Mouse (Mus musculus) MEL-GATA-1-ER (cell line): ENCODE data around the gene Psmc1.

Experiments
- DNase-seq: peaks from one replicate; pipeline ENCODE4 v3.0.0-alpha.2; 2012; ENCODE audit warnings: low read depth; ENCODE audit errors: extremely low read depth

The Psmc1 gene

DNA sequence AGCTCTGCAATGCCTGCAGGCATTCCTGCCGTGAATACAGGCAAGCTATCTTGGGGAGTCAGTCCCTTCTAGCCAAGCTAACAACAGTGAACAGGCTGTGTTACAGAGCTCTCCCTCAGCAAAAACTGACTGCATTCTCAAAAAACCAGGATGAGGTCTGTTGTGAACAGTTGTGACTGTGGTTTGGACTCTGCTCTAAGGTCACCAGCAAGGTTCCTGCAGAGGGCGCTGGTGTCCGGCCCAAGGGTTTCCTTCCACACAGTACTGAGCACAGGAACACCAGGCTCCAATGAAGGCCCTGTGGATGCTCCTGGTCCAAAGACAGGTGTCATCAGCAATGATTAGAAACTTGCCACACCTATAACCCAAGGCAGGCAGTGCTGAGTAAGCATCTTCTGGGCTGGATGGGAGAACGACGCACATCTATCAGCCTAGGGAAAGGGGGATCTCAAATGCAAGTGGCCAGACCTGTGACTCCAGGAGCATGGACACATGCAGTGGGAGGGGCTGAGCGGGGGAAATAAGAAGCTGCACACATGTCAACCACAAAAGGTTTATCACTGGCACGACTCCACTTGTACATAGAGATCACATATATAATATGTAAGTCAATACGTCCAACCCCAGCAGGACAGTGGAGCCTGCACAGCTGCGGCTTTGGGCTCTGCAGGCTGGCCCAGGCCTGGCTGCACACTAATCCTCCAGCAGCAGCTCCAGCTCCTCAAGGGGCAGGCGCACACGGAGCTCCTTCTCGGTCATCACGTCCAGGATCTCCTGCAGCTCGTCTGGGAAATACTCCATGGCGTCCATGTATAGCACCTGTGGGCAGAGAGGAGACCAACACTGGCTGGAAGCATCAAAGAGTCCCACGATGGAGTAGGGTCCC, 15.2 kb downstream of the Psmc1 start:
- no peak for DNase-seq

DNA sequence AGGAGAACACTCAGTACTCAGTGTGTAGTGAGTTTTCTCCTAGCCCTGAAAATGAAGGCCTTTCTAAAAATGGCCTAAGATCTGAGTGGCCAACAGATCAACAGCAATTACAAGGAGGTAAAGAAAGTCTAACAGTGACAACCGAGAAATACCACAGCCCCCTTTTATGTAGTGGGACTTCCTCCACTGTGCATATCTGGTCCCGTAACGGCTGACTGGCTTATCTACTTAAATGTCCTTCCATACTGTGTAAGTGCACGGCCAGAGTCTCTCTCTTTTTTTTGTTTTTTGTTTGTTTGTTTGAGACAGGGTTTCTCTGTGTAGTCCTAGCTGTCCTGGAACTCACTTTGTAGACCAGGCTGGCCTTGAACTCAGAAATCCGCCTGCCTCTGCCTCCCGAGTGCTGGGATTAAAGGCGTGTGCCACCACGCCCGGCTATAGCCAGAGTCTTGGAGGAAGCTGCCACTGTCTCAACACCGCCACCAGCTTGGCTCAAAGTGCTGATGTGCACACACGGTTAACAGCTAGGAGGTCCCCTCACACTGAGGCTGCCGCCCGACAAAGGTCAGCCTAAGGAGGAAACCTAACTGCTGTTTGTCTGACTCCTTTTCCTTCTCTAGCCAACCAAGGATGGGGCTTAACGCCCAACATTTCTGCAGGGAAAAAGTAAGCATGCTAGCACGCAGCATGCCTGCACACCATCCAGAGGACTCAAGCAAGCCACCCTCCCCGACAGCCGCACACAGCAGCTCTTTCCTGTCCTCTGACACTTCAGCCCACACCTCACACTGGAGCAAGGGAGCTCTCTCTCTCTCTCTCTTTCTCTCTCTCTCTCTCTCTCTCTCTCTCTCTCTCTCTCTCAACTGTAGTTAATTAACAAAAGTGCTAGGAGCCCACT, 17.3 kb downstream of the Psmc1 start:
- peak; percentile 53 for DNase-seq

DNA sequence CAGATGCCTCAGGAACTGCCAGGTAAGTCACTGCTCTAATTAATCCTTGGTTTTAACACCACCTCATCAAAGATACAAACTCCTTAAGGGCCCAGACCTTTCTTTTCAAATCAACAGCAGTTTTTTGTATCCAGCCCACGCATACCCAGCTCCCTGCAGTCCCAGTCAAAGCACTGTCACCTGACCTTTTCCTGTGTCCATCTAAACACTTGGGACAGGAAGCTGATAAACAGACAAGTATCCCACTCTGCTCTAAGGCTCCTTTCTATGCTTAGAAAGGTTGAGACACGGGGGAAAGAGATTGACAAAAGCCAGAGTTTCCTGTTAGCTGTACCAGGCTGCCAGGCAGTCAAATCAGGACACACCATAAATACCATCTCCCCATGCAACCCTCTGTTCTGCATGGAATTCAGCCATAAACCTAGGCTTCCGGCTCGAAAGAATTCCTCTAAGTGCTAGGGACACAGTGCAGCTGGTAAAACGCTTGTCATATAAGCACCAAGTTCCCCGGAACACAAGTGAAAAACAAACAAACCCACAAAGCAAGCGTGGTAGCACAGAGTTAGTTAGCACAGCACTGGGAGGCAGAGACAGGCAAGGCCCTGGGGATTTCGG, 18.0 kb downstream of the Psmc1 start:
- no peak for DNase-seq

- DNase-seq, result no peak
These were observed 18.6 kb downstream of the Psmc1 start for GRCm38 (mm10) chr12:100128522-100128921.

GRCm38 (mm10) chr12:100128961-100129360, 19.0 kb downstream of the Psmc1 start:
- DNase-seq, result no peak

GRCm38 (mm10) chr12:100131167-100131566, 21.2 kb downstream of the Psmc1 start:
- DNase-seq, result no peak

DNA sequence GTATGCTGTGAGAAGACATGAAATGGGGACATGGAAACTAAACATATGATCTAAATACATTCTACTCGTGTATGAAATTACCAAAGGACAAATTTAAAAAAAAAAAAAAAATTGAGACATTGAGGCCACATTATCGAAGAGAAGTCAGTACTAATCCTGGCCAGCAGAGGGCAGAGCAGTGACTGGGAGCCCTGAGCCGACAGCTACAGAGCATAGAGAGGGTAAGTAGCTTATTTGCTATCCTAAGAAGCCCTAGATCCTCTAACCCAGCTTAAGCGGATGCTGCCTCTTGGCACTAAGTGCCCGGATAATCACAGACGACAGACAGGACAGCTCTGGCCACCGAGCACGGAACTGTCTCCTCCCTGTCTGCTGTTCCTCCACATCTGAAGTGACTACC, 21.7 kb downstream of the Psmc1 start:
- DNase-seq, result no peak

GRCm38 (mm10) chr12:100134395-100134936, 24.5 kb downstream of the Psmc1 start:
- DNase-seq, result no peak

DNA sequence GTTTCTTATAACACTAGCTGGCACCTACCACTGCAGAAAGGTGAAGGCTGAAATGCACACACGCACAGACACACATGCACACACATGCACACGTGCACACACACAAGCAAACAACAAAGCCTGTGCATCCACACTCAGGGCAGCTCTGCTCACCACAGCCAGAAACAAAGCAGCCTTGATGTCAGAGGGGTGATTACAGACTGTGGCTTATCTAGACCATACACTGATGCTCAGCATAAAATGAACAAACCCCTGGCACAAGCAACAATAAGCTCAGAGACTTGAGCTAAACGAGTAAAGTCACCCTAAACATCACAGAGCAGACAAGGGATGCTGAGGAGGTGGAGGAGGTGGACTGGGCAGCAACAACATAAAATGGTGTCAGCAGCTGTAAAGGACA, 25.2 kb downstream of the Psmc1 start:
- DNase-seq, result no peak

GRCm38 (mm10) chr12:100142848-100143523, 33.0 kb downstream of the Psmc1 start:
- DNase-seq, result no peak

DNA sequence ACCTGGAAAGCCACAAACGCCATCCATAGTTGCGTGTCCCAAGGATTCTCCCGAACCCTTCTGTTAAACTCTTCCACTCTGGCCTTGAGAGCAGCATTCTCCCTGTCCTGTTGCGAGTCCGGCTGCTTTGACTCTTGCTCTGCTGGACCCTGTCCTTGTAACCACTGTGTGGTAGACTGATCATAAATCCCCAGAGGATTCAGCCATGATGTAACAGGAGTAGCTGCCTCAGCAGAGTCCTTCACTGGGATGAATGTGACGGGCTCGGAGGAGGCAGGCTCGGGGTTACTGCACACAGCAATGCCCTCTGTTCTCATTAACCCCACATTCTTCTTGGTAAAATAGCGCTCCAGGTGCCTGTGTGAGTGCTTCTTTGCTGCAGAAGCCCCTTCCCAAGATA, 33.8 kb downstream of the Psmc1 start:
- no peak for DNase-seq

GRCm38 (mm10) chr12:100144269-100144668, 34.3 kb downstream of the Psmc1 start:
- DNase-seq, result no peak

DNA sequence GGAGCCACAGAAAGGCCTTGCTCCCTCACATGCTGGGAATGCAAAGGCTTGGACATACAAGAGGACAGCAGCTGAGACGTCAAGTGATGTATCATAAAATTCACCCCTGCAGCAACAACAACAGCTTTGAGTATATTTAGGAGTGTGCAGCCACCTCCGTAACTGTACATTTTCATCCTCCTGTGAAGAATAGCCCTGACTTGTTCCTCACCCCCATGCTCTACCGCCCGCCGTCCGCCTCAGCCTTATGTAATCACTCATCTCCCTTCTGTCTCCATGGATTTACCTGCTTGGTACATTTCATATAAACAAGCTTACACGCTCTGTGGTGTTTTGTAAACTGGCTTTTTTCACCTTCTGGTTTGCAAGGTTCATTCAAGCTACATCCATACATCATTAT, 42.5 kb downstream of the Psmc1 start:
- DNase-seq, result no peak

GRCm38 (mm10) chr12:100159261-100159975, 49.5 kb downstream of the Psmc1 start, which contains the start of gene Nrde2:
Nrde2 (minus strand) TSS chr12:100159653.
- DNase-seq, result peak; percentile 97

DNA sequence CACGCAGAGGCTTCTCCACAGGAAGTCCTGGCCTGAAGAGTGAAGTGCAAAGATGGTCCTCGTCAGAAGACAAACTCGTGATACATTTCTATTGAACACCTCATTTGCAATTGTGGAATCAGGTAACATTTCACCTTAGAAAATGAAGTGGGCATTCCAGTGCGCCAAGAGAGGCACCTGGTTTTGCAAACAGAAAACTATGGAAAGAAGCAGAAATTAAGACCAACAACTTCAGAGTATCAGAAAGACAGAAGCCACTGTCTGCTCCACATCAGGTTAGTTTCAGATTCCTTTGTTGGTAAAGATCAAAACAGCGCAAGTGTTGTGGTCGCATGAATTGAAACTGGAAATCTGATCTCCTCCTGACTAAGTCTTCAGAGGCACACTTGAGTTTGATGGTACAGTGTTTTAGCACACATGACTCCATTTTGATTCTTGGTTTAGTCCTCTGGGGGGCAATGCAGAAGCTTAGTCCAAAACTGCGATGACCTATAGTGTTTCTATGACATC, 55.1 kb downstream of the Psmc1 start:
- no peak for DNase-seq

GRCm38 (mm10) chr12:100166177-100166576, 56.2 kb downstream of the Psmc1 start:
- DNase-seq, result no peak

DNA sequence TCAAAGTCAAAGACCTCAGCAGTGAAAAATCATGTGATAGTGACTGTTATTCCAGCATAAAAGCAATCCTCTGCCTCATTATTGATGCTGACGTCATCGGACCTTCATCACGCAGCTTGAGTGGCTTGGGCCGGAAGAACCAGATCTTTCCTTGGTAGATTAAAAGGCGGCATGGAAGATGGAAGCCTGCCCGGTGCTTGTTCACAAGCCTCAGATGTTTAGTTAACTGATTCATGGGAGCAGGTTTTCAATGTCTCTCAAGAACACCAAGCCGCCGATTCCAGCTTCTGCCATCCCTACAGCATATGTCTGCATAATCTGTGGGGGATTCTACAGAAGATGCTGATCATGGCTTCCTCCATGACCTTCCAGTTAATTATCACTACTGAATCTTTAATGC, 57.0 kb downstream of the Psmc1 start:
- no peak for DNase-seq

- no peak for DNase-seq
These were observed 57.5 kb downstream of the Psmc1 start for GRCm38 (mm10) chr12:100167502-100167901.

DNA sequence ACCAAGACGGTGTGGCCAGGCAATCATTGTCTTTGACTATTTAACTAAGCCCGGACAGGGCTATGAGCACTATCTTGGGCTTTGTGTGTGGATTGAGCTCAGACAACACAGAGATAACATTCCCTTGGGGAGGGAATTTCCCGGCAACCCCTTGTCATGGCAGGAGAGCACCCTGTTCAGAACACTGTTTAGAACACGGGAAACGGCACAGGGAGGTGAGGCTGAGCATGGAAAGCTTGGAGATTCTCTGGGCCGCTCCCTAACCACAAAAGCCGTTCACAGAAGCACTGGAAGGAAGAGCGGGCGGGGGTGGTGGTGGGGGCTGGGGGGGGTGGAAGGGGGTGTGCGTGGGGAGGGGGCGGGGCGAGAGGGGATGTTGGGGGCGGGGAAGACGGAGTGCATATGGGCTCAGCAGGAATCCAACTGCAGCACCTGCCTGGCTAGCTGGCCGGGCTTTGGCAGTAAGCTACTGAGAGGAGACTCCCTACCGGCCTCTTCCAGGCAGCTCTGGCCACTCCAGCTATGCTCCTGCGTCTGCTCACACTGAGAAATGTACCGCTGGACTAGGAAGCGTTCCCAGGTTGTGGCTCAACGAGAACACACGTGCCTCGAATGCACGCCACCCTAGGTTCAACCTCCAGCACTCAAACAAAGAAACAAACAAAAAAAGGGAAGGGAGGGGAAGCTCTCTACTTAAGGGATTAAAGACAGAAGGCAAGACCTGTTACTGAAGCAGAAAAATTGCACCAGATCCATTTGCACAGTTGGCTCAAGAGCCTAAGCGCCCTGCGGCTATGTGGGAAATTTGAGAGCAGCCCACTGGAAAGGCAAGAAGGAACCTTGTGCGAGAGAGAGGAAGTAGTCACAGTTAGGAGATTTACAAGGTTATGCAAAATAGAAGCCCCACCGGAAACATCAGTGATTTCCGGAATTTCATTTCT, 58.2 kb downstream of the Psmc1 start:
- DNase-seq, result no peak
